Mouse (Mus musculus): ENCODE results near the gene Dhrs4.
A peak's percentile ranks its signal among the peaks of the same experiment; 100 is the strongest.

Gene Dhrs4

GRCm38 (mm10) chr14:55490361-55491201 is 12.0 kb downstream of the Dhrs4 start, which contains the start of gene Carmil3:
Gene Carmil3, plus strand, starts transcription at chr14:55490651.
- peak; percentile 89 for DNase-seq

DNA sequence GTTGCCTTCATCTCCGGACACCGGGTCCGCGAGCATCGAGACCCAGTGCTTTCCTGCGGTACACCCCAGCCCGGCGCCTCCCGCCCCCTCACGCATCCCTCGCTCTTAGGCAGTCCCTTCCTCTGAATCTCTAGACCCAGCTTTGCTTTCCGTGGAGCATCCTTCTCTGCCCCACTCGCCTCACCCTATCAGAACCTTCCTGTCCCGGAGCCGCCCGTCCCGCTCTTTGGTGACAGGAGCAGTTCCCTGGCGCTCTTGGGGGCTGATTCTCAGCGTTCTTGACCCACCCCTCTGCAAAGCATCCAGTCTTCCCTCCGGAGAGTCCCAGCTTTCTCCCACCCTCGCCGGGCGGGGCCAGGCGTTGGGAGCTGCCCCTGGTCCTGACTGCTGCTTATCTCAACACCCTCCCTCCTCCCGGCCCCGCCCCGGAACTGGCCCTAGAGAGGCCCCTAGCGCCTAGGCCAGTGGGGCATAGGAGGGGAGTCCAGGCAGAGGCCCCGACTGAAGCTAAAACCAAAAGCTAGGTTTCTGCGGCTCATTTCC is 12.8 kb downstream of the Dhrs4 start:
- peak; percentile 58 for DNase-seq

GRCm38 (mm10) chr14:55492103-55492502 is 13.5 kb downstream of the Dhrs4 start:
- no peak for DNase-seq

DNA sequence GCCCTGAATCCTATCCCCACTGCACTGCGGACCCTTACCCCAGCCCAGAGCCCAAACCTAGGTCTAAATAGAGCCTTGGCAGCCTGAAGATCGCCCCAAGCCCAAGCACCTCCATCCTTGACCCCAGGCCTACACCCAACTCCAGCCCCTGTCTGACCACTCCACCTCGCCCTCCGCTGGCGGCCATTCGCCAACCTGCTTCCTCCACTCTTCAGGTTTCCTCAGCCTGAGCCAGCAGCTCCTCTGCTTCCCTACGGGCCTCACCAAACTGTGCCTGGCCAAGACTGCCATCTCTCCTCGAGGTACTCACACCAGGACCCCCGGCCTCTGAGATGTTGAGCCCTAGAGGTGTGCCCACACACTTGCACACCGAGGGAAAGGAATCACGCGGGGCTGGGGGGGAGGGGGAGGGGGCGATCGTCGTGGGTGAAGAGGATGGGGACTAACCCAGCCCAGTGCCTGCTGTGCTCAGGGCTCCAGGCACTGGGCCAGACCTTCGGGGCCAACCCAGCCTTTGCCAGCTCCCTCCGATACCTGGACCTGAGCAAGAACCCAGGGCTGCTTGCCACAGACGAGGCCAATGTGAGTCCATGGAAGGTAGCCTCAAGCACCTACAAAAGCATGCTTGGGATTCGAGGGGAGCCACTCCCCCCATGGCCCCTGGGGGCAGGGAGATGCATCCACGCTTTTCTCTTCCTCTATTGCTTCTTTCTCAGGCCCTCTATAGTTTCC is 17.1 kb downstream of the Dhrs4 start:
- DNase-seq, result no peak

DNA sequence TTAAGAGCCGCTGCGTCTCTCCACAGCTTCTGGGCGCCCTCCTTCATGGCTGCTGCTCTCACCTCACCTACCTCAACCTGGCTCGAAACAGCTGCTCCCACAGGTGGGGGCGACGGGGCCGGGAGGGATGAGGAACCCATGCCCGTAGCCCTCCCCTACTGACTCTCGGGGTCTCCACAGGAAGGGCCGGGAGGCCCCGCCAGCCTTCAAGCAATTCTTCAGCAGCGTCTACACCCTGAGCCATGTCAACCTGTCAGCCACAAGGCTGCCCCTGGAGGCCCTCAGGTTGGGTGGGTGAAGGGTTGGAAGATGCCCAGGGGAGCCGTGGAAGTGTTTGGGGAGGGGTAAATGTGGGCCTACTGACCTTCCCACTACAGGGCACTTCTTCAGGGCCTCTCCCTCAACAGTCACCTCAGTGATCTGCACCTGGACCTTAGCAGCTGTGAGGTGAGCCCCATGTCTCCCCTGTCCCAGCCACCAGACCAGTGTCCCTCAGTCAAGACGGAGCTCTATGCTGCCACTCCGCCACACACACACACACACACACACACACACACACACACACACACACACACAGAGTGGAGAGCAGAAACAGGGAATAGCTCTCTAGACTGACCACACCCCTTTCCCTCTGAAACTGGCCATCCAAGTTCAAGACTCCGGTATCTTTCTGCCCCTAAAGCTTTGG is 18.3 kb downstream of the Dhrs4 start:
- no peak for DNase-seq

DNA sequence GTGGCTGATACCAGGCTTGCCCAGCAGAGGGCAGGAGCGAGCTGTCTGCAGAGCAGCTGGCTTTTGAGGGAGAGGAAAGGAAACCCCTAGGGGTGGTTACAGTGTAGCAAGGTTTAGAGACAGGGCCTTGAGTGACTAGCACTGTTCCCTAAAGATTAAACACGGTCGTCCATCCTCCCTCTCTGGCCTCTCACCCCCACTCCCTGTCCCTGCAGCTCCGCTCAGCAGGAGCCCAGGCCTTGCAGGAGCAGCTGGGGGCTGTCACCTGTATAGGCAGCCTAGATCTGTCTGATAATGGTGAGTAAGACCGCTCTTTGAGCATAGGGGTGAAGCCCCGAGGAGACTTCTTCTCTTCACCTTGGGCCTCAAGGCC is 18.9 kb downstream of the Dhrs4 start:
- peak; percentile 82 for DNase-seq

DNA sequence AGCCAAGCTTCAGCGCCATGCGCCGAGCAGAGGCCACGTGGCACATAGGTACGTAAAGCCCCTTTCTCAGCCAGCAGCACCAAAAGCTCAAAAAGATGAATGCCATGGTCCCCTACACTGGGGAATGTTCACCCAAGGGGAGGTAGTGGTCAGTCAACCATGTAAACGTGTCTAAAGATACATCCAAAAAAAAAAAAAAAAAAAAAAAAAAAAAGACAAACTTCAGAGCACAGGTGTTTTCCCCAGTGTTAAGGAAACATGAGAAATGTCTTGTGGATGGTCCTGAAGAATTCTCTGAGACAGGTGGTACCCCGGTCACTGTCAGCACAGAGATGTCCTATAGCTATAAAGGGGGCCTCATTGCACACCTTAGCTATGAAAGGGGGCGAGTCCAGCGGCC is 27.1 kb downstream of the Dhrs4 start:
- no peak for DNase-seq

GRCm38 (mm10) chr14:55507801-55508200 is 29.2 kb downstream of the Dhrs4 start:
- DNase-seq, result no peak

DNA sequence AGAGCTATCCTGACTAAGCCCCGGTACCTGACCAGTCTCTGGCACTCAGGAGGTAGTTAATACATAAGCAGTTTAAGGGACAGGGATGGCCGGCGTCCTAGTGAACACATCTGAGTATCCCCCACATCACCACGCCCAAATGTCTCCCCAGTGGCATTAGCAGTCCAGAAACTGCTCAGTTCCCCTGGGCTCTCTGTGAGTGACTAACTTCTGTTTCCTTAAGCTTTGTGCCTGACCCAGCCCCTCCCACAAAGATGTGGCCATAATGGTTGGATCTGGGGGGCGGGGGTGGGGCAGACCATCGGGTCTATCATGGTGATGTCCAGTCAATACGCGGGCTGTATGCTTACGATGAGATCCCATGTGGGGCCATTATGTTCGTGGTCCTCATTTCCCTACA is 31.0 kb downstream of the Dhrs4 start:
- no peak for DNase-seq

- peak; percentile 62 for DNase-seq
These were observed 31.7 kb downstream of the Dhrs4 start, which contains the start of gene Cpne6 for GRCm38 (mm10) chr14:55510125-55510731. Gene Cpne6, plus strand, starts transcription at chr14:55510445.

- peak; percentile 75 for DNase-seq
These were observed 32.5 kb downstream of the Dhrs4 start for GRCm38 (mm10) chr14:55511037-55511436.

DNA sequence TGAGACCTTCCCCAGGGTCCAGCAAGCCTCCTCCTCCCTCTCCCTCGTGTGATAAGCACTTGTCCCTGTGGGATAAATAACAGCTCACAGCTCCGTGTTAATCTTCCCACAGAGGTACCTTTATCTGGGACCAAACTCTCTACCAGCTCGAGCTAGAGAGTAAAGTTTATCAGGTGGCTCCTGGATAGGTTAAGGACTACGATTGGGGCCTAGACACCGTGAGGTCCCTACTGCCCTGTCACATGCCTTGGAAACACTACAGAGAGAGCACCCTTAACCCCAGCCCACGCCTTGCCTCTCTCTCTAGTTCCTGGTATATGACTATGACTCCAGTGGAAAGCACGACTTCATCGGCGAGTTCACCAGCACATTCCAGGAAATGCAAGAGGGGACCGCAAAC is 35.4 kb downstream of the Dhrs4 start:
- no peak for DNase-seq

DNA sequence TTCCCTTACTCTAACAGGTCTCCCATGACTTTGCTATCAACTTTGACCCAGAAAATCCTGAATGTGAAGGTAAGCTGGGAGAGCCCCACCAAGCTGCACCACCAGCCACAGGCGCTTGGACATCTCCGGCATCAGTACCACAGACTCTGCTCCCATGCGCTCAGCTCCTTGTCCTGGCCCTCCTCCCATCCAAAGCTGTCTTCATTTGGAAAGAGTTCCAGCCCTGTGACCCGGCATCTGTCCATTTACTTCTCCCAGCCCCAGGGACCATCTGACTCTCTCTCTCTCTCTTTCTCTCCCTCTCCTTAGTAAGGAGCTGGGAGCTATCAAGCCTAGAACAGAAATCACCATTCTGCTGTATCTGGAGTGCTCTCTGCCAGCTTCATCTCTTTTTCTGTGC is 37.3 kb downstream of the Dhrs4 start:
- DNase-seq, result no peak

DNA sequence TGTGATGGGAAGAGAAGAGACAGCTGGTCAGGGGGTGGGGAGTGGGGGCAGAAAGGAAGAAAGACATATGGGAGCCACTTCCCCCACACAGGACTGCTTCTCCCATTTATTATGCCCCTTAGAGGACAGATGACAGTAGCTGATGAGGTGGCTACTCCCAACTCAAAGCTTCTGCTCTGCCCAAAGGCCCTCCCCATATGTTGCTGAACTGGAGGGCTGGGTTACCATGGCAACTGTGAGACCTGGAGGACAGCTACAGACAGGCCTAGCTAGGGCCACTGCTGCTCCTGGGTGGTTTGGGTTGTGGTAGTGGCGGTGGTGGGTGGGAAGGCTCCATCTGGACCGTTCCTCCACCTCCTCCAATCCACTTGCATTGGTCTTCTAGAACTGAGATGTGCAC is 40.3 kb downstream of the Dhrs4 start:
- DNase-seq, result peak; percentile 75

- DNase-seq, result no peak
These were observed 41.0 kb downstream of the Dhrs4 start for GRCm38 (mm10) chr14:55519604-55520003.

DNA sequence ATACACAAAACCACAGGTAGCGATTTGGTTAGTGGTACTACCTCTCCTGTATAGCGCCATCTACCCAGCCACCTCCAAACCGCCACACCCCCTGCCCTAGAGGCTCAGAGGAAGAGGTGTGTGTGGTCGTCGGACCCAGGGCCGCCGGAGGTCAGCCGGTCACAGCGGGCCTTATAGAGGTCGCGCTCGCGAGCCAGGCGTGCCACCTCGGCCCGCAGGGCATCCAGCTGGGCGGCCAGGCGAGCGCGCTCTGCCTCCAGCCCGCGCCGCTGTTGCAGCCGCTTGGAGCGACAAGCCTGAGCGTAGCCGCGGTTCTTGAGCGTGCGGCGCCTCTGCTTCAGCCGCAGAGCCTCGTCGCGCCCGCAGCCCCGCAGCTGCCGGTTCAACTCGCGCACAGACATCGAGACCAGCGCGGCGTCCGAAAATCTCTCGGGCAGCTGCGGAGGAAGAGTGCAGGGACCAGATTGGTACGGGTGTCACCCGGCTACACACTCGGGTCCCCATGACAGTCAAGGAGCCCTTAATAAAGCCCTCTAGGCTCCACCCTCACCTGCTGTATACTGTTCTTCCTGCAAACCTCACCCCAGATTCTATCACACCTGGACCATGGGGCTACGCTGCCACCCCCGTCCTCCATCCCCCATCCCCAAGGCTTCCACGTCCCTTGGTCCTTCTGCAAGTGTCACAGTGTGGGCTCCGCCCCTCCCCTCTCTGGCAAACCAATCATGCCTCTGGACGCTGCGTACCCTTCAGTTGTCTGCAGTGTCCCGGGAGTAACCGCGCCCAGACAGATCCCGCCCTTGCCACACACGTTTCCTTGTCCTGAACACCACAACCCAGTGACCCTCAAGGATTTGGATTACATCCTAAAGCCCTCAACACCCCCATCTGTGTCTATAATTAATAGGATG is 42.1 kb downstream of the Dhrs4 start:
- peak; percentile 67 for DNase-seq

DNA sequence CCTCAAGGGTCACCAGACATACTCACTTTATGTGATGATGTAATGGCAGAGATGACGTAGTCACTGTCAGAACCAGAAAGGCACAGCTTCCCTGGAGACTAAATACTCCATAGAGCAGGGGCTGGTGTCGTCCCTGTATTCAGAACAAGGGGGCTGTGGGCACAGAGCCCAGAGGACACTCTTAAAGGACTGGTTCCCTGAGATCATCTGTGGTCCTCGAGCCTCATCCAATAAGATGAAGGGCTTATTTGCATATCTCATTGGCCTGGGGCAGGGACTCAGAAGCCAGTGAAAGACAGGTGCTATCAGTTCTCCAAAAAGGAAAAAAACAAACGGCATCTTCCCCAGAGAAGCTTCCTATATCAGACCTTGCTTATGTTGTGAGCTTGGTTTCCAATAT is 45.5 kb downstream of the Dhrs4 start:
- no peak for DNase-seq

DNA sequence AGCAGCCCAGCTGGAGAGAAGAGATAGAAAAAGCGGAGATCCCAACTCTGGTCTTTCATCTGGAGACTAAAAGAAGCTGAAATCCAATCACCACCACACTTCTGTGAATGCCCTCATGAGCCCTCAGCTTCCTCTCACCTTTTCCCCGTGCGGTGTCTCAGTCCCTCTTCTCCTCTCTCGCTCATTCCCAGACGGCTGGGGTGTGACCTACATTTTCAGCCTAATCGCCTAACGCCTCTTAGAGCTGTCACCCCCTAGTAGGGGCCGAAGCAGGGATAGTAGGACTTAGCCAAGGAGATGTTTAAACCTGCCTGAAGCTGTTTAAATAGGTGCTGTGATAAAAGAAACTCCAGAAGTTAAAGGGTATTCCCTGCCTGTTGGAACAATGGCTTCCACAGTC is 46.2 kb downstream of the Dhrs4 start, which contains the start of gene Nrl:
Gene Nrl, minus strand, starts transcription at position 197 of the 400 bp plus-strand sequence.
- no peak for DNase-seq

GRCm38 (mm10) chr14:55526674-55527073 is 48.1 kb downstream of the Dhrs4 start:
- no peak for DNase-seq

GRCm38 (mm10) chr14:55527940-55528339 is 49.4 kb downstream of the Dhrs4 start:
- DNase-seq, result no peak

DNA sequence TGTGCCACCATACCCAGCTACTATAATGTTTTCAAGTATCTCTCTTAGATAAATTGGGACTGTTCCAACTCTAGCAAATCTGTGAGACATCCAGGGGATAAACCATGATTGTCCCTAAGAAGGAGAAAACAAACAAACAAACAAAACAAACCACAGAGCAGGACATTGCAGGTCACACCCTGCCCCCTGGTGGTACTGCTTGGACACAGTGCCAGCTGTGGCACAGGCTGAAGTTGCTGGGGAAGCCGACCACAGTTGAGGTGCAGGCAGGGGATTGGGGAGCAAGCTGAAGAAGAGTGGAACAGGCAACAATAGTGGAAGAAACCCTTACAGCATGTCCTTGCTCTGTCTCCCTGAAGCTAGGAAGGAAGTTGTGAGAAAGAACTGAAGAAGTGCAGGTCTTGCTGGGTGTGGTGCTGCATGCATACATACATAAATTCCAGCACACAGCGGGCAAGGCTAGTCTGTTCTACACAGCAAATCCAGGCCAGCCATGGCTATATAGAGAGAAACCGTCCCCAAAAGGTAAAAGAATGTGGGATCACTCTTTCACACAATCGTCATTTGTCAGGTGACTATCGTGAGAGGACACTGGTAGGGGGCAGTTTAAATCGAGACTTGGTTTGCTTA is 57.7 kb downstream of the Dhrs4 start:
- DNase-seq, result no peak

All from right cerebral cortex, postnatal 25 days (tissue).